Mouse (Mus musculus) spleen, postnatal 36 days (tissue): ENCODE results near the gene Gm11273.
"Not testable (repeated sequence)": the region's sequence is repeated elsewhere in the genome, so short reads cannot be mapped to it uniquely, and the experiment has no call there.

ENCODE experiments used
- DNase-seq, 2 experiments: peaks; one replicate each; pipeline ENCODE4 v3.0.0; 2022; ENCODE audit warnings: low spot score in 2 of 2, mixed read lengths in 1 of 2

The Gm11273 gene

DNA sequence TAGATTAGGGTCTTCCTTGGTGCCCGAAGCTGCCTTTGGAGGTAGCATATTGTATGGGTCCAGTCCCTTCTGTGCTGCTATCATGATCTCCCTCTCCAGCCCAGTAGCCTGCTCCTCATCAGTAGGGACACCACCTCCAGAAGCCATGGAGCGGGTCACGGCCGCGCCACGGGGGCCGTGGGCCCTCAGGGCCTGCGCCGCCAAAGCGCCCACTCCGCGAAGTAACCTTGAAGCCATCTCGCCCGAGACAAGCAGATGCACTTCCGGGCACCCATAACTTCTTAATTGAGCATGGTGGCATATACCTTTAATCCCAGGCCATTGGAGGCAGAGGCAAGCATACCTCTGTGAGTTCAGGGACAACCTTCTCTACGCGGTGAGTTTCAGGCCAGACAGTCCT lies at the start of gene Gm11273:
Gm11273 (minus strand) TSS at position 237 of the 400 bp plus-strand sequence.
- not testable (repeated sequence) for DNase-seq

DNA sequence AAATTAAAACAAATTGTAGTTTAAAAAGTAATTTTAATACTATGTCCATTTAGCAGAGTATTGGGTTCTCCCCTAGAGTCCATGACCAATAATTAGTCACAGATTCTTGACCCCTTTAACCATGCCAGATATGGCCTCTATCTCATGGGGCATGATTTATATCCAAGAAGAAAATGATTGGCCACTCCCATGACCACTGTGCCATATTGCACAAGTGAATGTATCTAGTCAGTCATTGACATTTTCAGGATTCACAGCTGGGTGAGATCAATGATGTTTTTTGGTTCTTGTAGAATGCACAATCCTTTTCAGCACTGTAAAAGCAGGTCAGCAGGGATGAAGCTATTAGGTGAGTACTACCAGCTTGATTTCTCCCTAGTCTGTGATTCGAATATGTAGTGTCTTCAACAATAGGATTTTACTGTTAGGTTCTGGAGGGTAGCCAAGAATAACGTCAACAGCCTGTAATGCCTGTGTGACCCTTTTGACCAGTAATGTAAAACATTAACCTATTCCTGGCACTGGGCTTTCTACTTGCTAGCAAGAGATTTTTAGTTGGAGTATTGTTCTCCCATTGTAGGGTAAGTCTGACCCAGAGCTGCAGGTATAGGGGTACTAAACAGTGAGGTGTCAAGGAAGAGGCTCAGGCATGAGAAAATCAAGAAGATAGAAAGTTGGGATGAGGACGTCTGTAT lies 49.3 kb upstream of the Gm11273 start:
- no peak for DNase-seq

DNA sequence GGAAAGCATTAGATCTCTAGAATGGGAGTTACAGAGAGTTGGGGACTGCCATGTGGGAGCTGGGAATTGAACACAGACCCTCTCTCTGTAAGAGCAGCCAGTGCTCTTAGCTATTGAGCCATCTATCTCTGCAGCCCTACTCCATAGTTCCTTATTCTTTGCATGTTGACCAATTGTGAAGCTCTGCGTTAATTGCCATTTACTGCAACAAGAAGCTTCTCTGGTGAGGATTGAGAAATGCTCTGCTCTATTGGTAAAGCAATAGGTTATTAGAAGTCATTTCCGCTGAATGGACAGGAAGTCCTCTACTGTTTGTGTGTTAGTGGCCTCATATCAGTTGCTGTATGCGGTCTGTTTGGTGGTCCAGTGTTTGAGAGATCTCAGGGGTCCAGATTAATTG lies 48.3 kb upstream of the Gm11273 start:
- no peak for DNase-seq

DNA sequence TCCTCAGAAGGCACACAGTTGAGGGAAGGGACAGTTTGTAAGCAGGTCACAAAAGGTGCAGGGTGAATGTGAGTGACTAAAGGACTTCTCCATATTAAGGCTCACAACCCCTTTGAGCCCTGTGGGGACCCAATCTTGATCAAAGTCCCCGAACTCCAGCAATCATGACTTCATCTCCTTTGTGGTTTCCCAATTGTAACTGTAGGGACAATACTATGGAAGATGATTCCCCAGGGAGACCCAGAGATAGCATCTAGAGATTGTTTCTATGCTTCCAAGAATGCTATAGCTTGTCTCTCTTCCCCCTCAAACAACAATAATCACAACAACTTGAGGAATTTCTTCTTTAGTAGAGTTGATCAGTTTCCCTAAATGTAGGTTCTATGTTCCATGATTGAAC lies 41.5 kb upstream of the Gm11273 start, which contains the start of gene Olfr1366:
Olfr1366 (minus strand) TSS at position 101 of the 400 bp plus-strand sequence.
- no peak for DNase-seq

DNA sequence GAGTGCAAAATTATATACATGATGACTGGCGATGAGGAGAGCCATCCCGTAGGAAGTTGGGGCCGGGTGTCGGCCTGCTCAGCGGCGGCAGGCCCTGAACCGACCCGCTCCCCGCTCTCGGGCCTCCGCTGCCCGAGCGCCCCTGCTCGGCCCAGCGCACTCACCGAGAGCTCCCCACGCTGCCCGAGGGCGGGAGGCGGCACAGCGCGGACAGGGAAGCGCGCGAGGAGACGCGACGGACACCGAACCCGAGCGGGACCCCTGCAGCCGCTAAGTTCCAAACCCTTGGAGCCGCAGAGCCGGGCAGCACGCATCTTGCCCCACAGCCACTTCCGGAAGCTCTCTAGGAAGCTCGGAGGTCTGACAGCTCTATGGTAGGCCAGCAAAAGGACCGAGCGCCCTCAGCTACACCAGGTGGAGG lies 29.6 kb upstream of the Gm11273 start, which contains the start of gene Zkscan8:
Zkscan8 (minus strand) TSS at position 340 of the 421 bp plus-strand sequence.
- peak; percentile 84 to 86 for DNase-seq

DNA sequence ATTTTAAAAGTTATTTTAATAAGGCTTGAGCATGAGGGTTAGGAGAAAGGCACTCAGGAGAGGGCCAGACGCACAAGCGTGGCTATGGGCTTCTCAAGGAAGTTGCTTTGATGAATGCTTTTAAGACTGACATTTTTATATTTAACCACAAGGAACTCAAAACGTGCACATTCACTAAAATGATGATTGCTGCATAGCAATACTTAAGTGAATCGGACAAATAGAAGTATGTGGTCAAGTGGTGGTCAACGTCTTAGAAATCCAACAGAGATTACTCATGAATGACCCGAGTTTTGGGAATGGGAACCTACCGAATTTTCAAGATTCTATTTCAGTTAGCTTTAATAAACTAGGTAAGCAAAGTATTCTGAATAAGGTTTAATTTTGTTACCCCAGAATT lies 28.9 kb upstream of the Gm11273 start:
- DNase-seq: no peak

DNA sequence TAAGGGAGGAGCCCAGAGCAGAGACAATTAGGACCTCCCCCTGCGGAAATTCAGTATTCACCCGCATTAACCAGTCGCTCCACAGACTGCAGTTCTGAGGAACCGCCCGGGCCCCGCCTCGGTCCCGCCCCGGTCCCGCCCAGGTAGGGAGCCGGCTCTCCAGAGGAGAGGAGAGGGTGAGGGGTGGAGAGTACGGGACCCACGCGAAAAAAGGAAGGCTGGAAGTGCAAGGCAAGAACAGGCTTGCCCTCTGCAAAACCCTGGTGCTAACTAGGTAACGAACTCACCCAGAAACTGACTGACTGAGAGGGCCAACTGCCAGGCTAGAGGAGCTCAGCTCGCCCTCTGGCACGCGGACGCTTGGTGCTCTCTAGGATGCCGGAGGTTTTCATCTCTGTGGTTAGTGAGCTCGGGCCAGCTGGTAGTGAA lies 5.0 kb upstream of the Gm11273 start:
- peak; percentile 77 to 79 for DNase-seq

DNA sequence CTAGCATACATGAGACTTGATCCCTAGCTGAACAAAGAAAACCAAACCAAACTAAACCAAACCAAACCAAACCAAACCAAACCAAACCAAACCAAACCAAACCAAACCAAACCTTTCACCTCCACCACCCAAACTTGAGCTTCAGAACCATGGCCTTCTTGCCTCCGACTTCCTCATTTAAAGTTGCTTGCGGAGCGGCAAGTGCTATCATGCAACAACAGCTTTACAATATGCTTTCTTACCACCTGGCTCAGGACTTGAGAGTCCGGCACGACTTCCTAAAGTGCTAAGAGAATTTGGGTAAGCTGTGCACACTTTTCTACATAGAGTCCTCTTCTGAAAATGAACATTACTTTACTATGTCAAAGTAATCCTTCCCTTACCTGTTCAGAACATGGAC lies 1.1 kb upstream of the Gm11273 start:
- no peak for DNase-seq

DNA sequence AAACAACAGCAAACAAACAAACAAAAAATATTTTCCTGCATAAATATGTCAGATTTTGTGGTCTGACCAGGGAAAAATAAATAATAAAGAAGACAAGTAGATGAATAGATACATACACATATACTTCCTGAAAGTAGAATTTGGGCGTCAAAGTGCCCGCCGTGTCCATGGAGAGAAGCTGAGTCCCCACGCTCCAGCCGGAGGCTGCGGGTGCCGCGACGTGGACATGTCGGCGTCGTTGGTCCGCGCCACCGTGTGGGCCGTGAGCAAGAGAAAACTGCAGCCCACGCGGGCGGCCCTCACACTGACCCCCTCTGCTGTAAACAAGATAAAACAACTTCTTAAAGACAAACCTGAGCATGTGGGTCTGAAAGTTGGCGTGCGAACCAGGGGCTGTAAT lies 6.1 kb downstream of the Gm11273 start, which contains the start of gene AK157302:
AK157302 (plus strand) TSS at position 144 of the 400 bp plus-strand sequence.
- peak in 1 of 2 experiments; percentile 14 for DNase-seq

DNA sequence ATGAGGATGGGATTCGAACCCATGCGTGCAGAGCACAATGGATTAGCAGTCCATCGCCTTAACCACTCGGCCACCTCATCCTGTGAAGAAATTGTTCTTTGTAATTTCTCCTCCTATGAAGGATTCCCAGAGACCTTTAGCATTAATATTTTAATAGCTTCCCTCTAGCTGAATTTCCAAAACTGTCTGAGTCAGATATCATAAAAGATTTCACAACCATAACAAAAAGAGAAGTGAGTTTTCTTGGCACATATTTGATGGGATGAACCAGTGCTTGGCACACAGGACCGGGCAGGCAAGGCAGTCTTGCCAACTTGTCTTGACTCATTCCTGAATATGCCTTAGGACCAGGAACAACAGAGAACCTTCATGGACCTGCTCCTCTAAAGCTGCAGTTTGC lies 8.4 kb downstream of the Gm11273 start:
- DNase-seq: no peak

DNA sequence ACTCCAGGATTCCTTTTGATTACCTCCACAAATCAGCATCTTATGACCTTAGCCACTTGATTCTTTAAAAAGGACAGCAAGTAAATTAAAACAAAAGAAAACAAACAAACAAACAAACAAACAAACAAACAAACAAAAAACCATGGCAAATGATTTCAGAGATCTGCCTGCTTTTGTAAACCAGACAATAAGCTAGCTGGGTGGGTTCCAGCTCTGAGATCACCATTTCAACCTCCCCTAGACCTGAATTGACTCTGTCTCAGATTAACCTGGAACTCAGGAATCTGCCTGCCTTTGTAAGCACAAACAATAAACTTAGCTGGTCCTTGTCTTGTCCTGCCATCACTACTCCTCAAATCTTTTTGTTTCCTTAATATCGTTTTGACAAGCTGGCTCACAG lies 14.3 kb downstream of the Gm11273 start:
- no peak for DNase-seq

DNA sequence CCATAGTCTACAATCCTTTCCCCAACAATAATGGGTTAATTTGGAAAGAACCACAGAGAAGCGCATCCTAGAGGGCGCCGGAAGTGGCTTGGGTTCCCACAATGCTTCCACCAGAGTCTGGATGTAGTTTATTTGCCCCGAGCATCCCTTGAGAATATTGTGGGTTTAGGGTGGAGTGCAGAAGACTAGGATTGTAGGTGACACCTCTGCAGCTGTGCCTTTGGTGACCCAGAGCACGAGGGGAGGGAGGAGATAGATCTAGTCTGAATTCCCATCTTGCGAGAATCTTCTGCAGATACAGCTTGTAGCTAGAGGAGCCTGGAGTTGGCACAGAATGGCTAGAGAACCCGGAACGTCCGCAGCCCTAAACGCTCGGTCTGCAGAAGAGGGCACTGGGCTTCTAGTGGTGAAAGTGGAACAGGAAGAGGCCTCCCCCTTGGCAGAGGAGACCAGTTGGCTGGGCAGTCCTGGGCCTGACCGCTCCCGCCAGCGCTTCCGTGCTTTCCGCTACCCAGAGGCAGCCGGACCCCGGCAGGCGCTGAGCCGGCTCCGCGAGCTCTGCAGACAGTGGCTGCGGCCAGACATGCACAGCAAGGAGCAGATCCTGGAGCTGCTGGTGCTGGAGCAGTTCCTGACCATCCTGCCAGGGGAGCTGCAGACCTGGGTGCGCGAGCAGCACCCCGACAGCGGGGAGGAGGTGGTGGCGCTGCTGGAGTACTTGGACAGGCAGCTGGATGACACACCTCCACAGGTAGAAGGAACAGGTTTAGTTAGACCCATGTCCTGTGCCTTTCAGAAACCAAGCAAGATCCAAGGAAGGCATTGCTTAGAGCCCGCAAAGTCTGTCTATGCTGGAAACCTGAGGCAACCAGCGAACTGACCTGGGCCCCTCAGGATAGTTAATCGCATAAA lies 22.2 kb downstream of the Gm11273 start, which contains the start of the genes Zkscan4 and Gm10065:
Zkscan4 (plus strand) TSS at position 149 of the 912 bp plus-strand sequence.
Gm10065 (minus strand) TSS at position 683 of the 912 bp plus-strand sequence.
- DNase-seq: peak in 1 of 2 experiments; percentile 3

DNA sequence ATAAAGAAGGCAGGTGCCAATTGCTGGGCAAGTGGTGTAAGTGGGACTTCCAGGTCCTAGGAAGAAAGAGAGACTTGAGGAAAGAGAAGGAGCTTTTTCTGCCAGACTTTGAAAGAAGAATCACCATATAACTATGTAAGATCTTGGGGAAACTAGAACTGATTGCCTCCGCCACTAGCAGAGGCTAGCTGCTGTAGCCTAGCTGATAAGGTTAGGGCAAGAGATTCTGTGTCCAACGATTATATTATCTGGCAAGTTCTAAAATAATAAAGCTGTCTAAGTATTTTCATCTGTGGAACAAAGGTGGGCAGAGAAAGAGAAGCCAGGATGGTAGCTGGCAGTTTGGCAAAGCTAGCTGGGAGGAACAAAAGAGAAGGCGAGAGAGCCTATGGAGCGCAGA lies 28.8 kb downstream of the Gm11273 start:
- DNase-seq: no peak

DNA sequence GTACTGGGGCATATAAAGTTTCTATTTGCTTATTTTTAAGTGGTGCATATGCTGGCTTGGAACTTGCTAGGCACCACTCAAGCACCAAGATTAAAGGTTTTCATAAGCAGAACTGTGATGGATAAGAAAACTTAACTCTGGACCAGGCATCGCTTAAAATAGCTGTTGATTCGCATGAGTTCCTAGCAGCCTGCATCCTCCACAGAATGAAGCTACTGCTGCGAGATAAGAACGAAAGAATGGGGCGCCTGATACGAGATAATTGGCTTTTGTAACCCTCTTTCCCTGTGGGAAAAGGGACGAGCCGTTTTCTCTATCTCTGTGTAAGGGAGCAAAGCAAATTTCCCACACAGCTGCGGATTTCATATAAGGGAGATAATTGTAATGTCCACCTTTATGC lies 32.1 kb downstream of the Gm11273 start:
- DNase-seq: no peak

DNA sequence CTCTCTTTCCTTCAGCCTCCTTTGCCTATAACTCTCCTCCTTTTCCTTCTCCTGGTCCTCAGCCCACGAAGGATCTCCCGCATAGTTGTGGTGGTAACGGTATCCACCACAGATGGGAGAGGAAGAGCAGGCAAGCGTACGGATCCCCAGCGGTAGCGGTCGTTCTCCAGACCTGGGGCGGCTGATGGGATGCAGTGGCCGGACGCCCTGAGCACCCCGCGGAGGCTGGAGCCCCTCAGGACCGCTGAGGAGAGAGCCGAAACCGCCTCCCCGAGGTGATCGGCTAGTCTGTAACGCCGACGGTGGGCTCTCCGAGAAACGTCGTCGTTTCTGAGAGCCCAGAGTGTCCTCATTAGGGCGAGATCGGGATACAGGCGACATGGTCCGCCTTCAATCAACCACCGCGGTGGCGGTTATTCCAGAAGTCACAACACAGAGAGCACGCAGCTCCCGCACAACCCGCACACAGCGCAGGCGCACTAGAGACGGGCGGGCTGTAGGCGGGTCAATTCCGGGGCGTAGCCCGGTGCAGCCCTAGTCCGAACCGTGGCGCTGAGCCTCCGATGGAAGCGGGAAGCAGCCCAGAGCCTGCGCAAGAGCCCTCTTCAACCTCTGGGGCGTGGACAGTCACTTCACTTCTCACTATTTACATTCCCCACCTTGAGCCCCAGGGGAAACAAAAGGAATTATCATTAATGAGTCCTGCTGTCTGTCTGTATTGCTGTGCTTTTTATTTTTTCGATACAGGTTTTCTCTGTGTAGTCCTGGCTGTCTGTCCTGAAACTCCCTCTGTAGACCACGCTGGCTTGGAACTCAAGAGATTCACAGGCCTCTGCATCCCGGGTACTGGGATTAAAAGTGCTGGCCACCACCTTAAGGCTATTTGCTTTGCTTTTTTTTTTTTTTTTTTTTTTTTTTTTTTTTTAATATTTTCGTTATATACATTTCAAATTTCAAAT lies 32.9 kb downstream of the Gm11273 start, which contains the start of gene Nkapl:
Nkapl (minus strand) TSS at position 449 of the 959 bp plus-strand sequence.
- peak; percentile 66 to 69 for DNase-seq

DNA sequence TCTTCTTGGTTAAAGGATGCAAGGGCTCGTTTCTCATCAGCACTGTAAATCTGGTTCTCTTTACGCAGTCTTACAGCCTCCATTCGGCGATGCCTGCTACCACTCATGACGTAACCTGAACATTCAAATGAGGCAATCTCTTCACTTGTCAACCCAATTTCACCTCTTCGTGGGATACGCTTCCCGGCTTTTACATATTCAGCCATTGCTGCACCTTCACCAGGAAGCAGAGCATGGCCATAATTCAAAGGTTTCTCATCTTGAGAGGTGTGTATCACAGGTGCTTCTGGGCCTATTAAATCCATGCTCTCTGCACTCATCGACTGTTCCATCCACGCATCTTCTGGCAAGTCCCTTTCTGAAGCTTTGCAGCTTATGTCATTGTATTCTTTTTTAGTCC lies 33.9 kb downstream of the Gm11273 start:
- no peak for DNase-seq

DNA sequence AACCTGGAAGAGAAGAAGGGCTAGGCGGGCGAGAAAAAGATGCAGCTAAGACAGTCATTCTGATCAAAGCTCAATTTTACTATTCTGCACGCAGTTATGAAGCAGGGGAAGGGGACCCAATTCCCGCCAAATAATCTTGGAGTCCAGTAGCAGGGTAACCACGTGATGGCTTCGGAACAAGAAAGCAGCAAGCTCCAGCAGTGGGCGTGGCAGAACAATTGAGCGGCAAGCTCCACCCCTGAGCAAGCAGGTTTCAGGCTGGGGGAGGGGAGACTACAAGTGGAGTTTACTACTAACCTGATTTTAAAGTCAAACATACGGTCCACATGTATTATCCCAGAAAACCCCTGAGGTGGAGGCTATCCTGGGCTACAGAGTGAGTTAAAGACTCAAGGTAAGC lies 38.7 kb downstream of the Gm11273 start:
- not testable (repeated sequence) for DNase-seq

DNA sequence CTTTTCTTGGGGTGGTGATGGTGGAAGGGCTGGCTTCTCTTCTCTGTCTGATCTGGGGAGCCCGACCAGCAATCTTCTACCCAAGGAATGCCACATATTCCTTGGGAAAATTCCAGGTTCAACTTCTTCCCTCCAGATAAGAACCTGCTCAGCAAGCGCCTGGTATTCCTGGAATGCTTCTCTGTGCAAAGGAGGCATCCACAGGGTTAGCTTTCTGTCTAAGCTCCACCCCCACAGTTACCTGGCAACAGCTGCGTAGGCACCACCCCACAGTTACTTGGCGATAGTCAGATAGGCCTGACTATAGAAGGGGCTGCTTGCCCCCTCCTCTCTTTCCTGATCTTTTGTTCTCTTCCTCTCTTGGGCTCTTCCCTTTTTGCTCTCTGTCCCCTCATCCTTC lies 44.9 kb downstream of the Gm11273 start:
- no peak for DNase-seq

DNA sequence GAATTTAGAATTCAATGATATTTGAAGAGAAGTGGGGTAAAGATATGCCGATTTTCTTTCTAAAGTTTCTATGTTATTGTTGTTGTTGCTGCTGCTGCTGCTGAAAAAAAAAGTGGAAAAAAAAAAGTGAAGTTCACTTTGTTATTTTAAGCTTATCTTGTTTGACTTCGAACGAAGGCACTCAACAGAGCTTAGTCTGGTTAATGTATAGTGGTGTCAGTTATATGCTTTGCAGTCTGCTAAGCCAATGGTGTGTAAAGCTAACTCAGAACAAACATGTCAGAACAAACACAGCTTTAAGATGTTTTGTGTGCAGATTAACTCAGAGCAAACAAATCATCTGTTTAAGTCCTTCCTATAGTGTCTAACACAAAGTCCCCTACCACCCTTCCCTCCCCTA lies 47.1 kb downstream of the Gm11273 start:
- no peak for DNase-seq

DNA sequence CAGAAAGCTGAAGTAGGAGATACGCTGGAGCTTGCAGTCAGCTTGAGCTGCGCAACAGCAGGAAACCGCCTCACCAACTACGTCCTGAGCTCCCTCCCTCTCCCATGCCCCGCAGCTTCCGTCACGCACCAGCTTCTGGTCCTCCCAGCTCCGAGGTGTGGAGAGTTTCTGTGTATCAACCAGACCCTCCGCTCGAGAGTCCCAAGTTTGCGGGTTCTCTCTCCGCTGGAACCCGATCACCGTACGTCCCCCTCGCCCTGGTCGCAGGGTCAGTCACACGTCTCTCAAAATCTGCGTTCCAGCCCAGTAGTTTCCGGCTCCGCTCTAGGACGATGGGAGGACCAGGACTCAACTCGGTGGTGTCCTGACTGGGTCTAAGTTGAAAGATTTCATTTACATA lies 47.8 kb downstream of the Gm11273 start, which contains the start of gene Zscan26:
Zscan26 (minus strand) TSS at position 282 of the 400 bp plus-strand sequence.
- peak; percentile 69 to 76 for DNase-seq

DNA sequence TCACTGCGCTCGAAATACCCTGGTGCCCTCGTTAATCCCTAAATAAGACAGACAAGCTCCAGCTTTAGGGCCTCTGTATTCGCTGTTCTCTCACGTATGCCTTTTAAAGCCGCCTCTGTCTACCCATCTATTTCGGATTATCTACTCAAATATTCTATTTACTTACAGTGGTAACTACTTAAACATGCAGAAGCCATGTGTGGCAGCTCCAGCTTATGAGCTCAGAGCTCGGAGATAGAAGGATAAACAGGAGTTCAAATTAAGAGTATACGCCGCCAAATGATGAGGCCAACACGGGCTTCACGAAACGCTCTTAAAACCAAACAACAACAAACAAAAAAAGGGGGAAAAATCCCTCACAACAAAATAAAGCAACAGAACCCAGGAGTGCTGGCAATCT lies 48.2 kb downstream of the Gm11273 start:
- no peak for DNase-seq
